Mouse (Mus musculus) small intestine, adult 2 months (tissue): Measurements from ENCODE around the gene Cuedc2.

Experiments used
- CTCF ChIP-seq: fragments of 200-500 bp; IDR thresholded peaks from 2 replicates; pipeline ENCODE4 v1.5.1; 2012; ENCODE audit warnings: low read depth, mild to moderate bottlenecking, control low read depth, inconsistent platforms, low read length, moderate library complexity, mixed read lengths; ENCODE audit not compliant: insufficient replicate concordance, insufficient read length; ENCODE audit errors: extremely low read depth
- POLR2A ChIP-seq: fragments of 200-500 bp; IDR thresholded peaks from 2 replicates; pipeline ENCODE4 v1.6.1; 2012; ENCODE audit warnings: low read depth, mild to moderate bottlenecking, control low read depth, inconsistent platforms, low read length, moderate library complexity

GRCm38 (mm10) chr19:46314872-46315742 is 23.4 kb downstream of the Cuedc2 start:
- TF ChIP-seq POLR2A (no peak), CTCF (no peak)
